Mouse (Mus musculus) thymus, postnatal 14 days (tissue): ENCODE results near the gene Klhl25.
"Not testable (repeated sequence)": the region's sequence is repeated elsewhere in the genome, so short reads cannot be mapped to it uniquely, and the experiment has no call there.

Experiments
- DNase-seq: peaks from one replicate; pipeline ENCODE4 v3.0.0; 2021

Klhl25 gene

DNA sequence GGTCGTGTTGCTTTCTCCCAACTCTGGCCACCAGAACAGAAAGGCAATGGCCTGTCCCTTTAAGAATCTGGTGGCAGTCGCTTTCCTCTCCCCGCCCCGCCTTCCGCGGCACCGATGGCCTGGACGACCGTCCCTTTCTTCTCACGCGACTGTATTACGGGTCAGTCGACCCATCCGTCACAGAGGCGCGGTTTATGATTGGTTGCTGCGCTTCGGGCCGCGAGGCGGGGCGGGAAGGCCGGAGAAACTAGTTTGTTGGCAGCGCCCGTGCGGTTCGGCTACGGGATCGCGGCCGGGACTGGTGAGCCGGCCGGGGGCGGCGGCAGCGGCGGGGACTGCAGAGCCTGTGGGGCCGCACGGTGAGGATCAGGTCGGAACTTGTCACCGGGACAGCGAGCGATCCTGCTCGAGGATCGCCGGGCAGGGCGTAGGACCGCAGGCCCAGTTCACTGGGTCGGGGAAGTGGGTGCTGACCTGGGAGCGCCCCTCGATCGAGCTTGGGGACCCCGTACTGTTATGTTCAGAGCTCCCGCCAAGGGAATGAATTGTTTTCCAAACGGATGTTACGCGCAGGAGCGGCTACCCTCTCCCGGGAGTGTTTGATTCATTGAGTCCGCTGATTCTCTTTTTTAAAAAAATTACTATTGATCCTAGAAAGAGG lies at the start of gene Klhl25:
Gene Klhl25 (plus strand): TSS at position 196 of the 661 bp plus-strand sequence.
- DNase-seq, result peak; percentile 89

DNA sequence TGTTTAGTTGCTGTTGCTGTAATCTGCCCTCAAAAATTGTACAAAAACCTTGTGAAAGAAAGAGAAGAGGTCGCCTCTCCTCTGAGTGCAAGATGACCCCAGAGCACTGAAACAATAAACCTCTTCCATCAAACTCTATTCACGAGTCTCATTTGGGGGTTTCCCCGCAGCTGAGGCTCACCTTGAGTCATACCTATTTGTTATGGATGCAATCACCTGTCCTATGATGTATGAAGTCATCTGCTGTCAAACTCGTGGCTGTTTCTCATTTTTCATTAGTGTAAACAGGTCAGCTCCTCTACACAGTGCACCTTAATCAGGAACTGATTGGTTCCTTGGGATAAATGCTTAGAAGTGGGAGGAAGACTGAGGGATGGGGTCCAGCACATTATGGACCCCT lies 47.6 kb upstream of the Klhl25 start:
- no peak for DNase-seq

DNA sequence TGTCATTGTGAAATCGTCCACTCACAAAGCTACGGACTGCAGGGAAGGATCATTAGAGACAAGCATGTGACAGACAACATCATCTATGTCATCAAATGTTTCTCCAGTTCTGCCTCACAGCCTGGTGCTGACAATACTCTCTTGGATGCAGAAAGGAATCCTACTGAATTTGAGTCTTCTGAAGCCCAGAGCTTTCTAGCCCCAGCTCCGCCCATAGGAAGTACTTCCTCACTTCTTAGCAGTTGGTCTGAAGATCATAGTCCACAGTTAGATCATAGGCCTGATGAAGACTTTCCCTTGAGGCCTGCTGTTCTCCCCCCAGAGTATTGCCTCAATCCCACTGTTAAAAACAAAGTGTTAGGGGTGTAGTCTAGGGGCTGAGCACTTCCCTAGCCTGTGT lies 47.1 kb upstream of the Klhl25 start:
- DNase-seq, result peak; percentile 32

DNA sequence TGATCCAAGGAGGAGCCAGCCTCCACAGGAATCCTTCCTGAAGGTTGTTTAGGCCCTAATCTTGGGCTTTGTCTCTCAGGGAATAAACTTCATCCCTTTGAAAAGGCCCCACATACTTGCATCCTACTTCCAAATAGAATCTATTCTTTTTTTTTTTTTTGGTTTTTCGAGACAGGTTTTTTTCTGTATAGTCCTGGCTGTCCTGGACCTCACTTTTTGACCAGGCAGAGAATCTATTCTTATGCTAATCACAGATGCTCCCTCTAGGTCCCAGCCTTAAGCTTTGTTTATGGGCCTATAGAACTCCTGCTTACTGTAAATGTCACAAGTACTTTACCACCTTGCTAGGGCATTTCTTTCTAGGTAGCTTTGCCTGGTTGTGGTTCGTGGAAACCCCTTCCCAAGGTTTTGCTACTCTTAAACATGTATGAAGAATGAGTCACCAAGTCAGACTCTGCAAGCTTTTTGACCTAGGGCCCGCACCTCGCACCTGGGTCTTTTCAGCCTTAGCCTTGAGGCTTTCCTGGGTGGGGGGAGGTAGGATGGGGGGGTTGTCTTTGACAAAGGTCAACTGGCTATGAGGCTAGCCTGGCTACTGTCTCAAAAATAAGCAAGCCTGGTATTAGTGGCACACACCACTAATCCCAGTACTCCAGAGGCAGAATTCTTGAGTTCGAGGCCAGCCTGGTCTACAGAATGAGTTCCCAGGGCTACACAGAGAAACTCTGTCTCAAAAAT lies 46.3 kb upstream of the Klhl25 start:
- DNase-seq, result no peak

DNA sequence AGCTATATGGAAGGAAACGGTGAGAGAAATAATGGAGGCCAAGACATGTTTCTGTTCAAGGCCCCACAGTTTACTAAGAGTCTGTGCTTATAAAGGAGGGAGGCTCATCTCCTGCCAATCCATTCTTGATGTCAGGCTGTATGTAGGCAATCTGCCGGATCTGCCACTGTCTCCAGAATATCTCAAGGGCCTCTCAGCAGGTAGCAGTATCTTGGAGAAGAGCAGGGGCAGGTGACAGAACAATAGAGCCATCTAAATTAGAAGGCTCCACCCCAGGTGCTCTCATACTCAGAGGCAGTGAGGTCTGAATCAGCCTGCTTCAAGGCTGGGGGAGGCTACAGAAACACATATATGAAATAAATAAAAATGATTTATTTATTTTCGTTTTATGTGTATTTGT lies 45.2 kb upstream of the Klhl25 start:
- DNase-seq, result no peak

DNA sequence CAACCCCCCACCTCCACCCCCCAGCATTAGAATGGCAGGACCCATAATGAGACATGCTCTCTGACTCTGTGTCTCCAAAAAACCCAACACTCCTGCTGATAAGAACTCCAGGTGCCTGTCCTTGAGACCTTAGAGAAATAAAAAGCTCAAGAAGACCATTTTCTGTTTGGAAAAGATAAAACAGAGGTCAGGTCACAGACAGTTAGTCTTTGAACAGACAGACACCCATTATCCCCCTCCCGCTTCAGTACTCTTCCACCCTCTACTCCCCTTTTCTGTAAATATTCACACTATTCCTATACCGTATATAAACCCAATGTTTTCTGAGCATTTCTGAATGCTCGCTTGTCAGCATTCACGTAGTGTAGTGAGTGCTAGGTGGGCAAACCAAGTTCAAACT lies 41.9 kb upstream of the Klhl25 start:
- no peak for DNase-seq

DNA sequence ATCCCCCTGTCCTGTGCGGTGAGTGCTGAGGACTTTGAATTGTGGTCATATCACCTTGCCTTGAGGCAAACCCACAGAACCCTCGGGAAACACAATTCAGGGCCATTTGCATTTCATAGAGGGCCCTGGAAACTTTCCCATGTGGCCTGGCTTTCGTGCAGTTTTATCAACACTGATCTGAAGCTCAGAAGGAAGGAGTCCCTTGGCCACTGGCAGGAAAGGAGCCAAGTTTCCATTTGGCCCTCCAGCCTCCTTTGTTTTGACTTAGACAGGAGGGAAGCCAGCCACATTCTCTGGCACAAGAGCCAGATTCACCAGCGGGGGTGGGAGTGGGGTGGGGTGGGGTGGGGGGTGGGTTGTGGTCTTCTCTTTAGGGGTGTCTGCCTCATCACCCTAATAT lies 41.4 kb upstream of the Klhl25 start:
- no peak for DNase-seq

DNA sequence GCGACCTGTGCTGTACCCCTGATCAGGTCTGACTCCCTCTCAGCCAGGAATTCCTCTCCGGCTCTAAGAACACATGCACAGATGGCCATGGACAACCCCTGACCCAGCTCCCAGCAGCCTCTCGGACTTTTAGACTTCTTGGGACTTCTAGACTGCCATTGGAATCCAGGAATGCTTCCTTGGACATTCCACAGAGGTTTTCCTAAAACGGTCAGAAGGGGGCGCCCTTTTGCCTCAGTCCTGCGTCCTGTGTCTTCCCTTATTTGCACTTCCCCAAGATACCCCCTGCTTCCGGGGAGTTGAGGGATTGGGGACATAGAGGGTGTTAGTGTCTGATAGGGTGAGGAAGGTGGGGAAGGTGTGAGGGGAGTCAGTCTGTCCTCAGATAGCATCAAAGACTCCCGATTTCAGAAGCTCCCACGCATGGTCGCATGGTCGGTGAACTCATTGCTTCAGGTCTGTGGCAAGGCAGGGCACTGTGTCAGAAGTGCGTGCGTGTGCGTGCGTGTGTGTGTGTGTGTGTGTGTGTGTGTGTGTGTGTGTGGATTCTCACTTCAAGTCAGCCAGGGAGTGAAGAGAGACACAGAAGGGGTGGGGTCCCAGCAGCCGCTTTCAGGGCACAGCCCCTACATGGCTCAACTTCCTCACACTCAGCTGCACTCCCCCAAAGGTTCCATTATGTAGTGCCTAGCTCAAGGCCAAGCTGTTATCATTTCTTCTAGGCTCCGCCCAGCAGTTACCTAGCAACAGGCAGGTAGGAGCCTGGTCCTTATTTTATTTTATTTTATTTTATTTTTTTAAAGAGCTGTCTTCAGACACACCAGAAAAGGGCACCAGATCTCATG lies 40.4 kb upstream of the Klhl25 start:
- DNase-seq, result peak; percentile 38

DNA sequence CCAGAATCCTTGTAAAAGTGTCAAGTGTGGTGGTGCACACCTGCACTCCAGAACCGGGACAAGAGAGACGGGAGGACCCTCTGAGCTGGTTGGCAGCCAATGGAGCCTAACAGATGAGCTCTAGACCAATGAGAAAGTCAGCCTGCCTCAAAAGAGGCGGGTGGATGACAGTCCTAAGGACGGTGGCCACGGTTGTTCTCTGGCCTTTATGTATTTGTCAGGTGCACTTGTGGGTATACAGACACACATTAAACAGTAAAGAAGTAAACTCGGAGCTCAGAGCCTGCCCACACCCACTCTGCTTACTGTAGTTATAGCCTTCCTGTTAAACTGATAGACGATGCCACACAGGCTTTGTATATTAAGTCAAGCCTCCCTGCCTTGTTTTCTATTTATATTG lies 27.4 kb upstream of the Klhl25 start:
- DNase-seq, result no peak

DNA sequence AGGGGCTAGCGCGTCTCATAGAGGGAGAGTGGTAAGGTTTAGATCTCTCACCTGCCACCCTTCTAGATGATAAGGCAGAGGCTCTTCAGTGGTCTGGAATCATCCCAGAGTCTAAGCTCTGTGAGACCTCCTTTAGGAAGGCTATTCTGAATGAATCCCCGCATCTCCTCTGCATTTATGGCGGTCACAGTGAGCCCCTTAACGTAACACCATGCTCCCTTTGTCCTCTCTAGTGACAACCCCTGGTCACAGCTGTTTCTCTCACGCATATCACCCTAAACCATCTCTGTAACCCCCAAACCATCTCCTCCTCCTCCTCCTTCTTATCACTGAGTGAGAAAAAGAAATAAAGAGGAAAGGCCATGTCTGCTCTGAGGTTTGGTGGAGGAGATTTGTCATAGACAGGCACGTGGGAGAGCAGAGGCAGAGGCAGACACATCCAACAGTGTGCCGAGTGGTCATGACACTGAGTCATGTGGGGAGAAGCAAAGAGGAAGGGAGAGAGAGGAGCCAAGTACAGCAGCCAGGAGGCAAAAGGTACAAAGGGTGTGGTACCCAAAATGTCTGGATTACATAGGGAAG lies 25.9 kb upstream of the Klhl25 start:
- no peak for DNase-seq

DNA sequence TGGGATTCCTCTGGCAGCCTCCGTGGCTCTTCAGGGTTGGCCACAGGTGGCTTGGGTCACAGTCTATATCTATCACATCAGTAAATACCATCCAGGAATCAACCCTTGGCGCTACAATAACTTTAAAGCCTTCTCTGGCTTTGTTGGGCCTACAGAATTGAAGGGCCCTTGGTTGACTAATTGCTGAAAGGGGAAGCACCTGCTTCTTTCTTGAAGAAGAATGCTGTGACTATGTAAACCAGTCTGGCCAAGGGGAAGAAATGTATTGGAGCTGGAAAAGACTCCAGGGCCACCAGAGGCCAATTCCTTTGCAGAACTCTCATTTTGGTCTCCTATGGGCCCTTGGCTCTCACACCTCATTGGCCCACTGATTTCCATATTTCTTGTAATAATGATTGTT lies 25.0 kb upstream of the Klhl25 start:
- no peak for DNase-seq

DNA sequence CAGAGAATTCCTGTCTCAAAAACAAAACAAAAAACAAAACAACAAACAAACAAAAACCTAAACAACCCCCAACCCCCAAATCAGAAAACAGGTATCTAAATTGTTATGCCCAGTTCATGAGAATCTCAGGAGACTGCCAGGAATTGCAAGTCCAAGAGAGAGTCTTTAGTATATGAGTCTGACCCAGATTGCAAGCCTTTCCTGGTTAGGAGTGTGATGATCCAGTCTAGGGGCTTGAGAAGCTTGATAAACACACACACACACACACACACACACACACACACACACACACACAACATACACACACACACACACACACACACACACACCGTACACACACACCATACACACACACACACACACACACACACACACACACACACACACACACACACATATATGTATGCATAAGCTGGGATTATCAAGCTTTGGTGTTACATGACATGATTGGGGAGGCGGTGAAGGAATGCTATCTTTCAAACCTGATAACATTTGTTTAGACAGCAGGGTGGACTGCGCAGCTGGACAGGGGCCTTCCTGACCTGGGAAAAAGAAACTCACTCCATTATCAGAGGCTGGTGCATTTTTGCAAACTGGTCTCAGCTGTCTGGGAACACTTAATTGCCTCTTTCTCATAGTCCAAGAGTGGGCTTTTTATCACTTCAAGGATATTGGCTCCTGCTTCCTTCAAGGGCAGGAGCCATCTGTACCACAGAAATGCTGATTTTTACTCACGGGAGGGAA lies 21.6 kb upstream of the Klhl25 start:
- no peak for DNase-seq

DNA sequence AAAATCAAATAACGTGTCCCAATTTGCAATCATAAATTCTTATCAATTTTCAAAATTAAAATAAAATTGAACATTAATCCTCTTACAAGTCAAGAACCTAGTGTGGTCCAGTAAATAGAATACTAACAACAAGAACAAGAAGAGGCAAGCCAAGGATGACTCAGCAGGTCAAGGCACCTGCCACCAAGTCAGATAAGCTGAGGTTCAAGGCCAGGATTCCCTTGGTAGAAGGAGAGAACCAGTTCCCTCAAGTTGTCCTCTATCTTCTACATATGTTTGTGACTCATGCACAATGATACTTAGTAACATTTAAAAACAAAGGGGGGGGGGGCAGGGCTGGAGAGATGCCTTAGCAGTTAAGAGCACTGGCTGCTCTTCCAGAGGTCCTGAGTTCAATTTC lies 20.8 kb upstream of the Klhl25 start:
- DNase-seq, result no peak

DNA sequence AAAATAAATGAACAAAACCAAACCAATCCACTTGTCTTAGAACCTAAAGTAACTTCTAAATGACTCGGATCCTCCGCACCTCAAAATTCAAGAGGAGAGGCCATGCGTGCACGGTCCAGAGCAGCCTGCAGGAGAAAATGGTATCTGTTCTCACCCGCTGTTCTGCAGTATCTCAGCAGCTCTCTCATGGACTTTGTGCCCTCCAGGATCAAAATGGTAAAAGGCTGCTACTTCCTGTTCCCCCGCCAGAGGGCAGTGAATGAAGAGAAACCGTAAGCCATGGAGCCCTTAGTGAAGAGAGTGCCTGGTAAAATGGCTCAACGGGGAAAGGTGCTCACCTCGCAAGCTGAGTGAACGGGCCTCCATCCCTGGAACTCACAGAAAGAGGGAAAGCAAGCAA lies 20.3 kb upstream of the Klhl25 start:
- peak; percentile 74 for DNase-seq

DNA sequence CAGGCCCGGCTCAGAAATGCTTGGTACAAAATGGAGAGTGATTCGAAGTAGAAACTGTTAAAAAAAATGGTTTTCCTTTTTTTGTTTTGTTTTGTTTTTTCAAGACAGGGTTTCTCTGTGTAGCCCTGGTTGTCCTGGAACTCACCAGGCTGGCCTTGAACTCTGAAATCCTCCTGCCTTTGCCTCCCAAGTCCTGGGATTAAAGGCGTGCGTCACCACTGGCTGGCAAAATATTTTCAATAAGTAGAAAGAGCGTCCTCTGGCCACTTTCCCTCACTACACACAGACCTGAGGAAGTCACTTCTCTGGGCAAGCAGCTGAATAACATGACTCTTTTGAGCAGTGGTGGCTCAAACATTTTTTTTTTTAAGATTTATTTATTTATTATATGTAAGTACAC lies 19.6 kb upstream of the Klhl25 start:
- DNase-seq, result no peak

DNA sequence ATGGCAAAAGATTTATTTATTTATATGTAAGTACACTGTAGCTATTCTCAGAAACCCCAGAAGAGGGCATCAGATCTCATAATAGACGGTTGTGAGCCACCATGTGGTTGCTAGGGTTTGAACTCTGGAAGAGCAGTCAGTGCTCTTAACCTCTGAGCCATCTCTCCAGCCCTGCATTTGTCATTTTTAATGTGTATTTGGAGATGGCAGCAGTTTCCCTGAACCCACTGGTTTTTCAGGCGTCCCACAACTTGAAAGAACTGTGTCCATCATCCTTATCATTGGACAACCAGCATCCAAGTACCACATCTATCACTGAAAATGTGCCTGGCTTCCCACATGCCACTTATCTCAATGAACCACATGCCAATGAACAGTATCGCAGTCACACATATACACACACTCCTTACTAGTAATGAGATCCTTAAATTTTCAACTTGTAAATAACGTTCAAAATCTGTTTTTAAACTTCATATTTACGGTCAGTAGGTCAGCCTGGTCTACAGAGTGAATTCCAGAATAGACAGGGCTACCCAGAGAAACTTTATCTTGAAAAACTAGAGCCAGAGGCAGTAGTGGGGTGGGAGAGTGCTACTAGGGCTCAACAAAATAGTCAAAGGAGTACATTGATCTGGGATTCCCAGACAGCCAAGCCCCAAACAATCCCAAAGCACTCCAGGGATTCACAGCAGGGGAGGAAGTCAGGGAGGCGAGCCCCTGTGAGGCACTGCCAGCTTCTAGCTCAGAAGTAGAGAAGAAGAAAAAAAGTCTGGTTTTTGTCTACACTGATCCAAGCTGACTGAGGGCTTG lies 17.7 kb upstream of the Klhl25 start:
- no peak for DNase-seq

DNA sequence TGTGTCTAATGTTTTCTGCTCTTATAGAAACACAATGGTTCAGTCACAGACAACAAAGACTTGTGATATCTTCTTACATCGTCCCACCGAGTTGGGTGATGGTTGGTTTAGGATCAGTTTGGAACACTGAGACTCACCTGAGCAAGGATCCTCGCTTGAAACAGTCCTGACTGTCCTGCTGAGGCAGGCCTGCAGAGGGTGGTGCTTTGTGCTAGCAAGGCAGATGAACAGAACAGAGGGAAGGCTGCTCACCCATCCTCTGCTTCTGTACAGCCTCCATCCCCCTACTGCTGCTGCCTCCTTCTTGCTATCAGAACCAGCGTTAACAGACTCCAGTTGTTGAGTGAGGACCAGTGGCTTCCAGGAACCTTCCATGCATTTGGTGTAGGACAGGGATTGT lies 14.2 kb upstream of the Klhl25 start:
- not testable (repeated sequence) for DNase-seq

DNA sequence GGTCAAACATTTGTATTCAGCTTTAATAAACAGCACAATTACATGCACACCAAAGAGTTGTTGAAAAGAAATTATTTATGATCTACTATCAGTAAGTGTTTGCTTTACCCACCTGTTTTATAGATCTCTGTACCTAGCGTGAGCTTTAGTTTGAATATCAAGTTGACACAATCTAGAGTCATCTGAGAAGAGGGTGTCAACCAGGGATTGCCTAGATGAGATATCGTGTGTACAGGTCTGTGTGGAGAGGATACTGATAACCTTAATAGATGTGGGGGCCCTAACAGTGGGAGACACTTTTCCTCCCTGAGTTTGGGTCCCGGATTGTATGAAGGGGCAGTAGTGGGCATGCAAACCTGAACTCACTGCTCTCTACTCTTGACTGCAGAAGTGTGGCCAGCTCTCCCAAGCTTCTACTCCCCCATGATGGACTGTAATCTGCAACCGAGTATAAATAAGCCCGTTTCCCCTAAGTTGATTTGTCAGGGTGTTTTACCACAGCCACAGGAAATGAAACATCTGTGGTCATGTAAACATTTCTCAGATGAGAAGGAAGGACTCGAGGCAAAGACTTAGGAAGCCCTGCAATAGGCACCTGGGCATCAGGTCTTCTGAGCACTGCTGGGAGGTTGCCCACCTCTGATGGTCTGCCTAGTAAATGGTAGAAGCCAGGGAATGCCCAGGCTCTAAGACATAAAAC lies 13.0 kb upstream of the Klhl25 start:
- not testable (repeated sequence) for DNase-seq

DNA sequence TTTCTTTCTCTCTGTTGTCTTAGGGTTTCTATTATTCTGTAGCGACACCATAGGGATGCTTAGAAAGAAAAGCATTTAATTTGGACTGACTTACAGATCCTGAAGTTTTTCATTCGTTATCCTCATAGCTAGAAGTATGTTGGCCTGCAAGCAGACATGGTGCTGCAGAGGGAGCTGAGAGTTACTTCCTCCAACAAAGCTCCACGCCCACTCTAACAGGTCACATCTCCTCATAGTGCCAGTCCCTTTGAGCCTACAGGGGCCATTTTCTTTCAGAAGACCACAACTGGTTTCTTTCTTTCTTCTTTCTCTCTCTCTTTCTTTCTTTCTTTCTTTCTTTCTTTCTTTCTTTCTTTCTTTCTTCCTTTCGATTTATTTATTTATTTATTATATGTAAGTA lies 8.0 kb upstream of the Klhl25 start:
- DNase-seq, result no peak

DNA sequence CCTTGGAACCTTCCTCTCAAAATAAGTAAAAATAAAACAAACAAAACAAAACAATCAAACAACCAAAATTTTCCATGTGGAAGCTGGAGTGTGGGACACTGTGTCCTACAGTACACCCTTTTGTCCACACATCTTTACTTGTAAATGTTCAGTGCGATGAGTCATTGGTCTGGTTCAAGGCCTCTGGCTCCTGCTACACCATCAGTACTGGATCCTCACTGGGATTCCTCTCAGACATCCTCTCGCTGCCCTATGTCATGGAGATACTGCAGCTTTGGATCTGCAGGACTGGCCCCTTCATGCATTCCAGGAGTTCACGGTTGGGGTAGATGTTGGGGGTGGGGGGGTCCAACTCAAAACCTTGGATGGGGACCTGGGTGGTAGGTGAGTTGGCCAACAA lies 5.8 kb upstream of the Klhl25 start:
- no peak for DNase-seq

DNA sequence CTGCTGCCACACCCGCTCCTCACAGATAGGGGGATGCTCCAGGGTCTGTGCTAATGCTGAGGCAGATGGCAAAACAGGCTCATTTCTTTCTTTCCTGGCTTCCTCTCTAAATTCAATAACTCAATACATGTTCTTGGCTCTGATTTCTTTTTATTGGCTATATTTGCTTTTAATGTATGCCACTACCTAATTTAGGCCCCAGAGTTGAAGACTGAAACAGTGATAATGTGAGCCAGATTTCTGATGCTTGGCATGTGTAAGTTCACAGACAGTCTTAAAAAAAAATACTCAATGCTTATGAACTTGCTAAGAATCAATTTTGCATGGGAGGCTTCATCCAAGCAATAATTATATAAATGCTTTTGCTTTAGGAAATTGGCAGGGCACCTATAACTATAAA lies 2.2 kb upstream of the Klhl25 start:
- DNase-seq, result no peak
